Mouse (Mus musculus) stomach, postnatal 0 days (tissue): ENCODE results near the gene Prdx5. TPM values are rescaled to one million over a fixed set of nuclear protein-coding genes. Genes with fewer than 3 reads are reported as not detected.

Experiments used
- ATAC-seq: fragments of 200-750 bp; cut with Nextera tagmentation; 2 replicates; pipeline ENCODE4 v1.8.0; 2017; ENCODE audit not compliant: low FRiP score, low TSS enrichment
- DNase-seq: peaks from one replicate; pipeline ENCODE4 v3.0.0-alpha.2; 2016; ENCODE audit warnings: low spot score
- H3K27ac ChIP-seq: fragments of 300-500 bp; sonication (generic); replicated peaks from 2 replicates; pipeline ENCODE4 v1.5.1; 2014; ENCODE audit warnings: mild to moderate bottlenecking, control low read depth
- H3K27me3 ChIP-seq: fragments of 300-500 bp; sonication (generic); 2 replicates; pipeline ENCODE4 v1.6.1; 2014; ENCODE audit warnings: low read length; ENCODE audit not compliant: control insufficient read depth, insufficient read depth
- H3K36me3 ChIP-seq: fragments of 300-500 bp; sonication (generic); 2 replicates; pipeline ENCODE4 v1.6.1; 2014; ENCODE audit warnings: low read length, mixed read lengths; ENCODE audit not compliant: control insufficient read depth, insufficient read depth
- H3K4me1 ChIP-seq: fragments of 300-500 bp; sonication (generic); replicated peaks from 2 replicates; pipeline ENCODE4 v1.6.1; 2014; ENCODE audit warnings: antibody characterized with exemption; ENCODE audit not compliant: control insufficient read depth, insufficient read depth
- H3K4me2 ChIP-seq: fragments of 300-500 bp; sonication (generic); replicated peaks from 2 replicates; pipeline ENCODE4 v1.6.1; 2014; ENCODE audit warnings: low read depth, mild to moderate bottlenecking, control low read depth, moderate library complexity
- H3K4me3 ChIP-seq: fragments of 300-500 bp; sonication (generic); 2 replicates; pipeline ENCODE4 v1.5.1; 2014; ENCODE audit warnings: low read depth, low read length, control low read depth
- H3K9ac ChIP-seq: fragments of 300-500 bp; sonication (generic); 2 replicates; pipeline ENCODE4 v1.6.1; 2014; ENCODE audit warnings: mild to moderate bottlenecking, low read length, control low read depth, mixed read lengths
- H3K9me3 ChIP-seq: fragments of 300-500 bp; sonication (generic); 2 replicates; pipeline ENCODE4 v1.6.1; 2016; ENCODE audit warnings: low read length; ENCODE audit not compliant: control insufficient read depth
- CTCF ChIP-seq: IDR thresholded peaks from 2 replicates; pipeline ENCODE4 v1.5.1; 2016; ENCODE audit warnings: antibody characterized with exemption, low read depth, mild to moderate bottlenecking, moderate library complexity
- EP300 ChIP-seq: optimal IDR thresholded peaks from 2 replicates; pipeline ENCODE3; 2016; ENCODE audit warnings: antibody characterized with exemption
- WGBS: fragments of 180-500 bp; shearing (Covaris S2); extraction: QIAGEN DNeasy Blood & Tissue Kit; methylation state at CpG from one replicate; pipeline ENCODE4 v1.1.7; 2014; 5-methylcytosine and 5-hydroxymethylcytosine counted together
- microRNA-seq: library from miRNA; unstranded; fragments of <30 nt; microRNA quantifications from one replicate; pipeline ENCODE4, GENCODE M21; 2016
- polyA plus RNA-seq: library from polyadenylated mRNA; unstranded; fragments of >200 nt; fragmentation: Nextera tagmentation; extraction: Ambion mirVana; gene quantifications from 2 replicates; pipeline ENCODE4 v1.2.1, GENCODE M21; 2015

Prdx5 gene
- polyA plus RNA-seq, 1 experiment from 2014 or later = 537 TPM

GRCm38 (mm10) chr19:6857391-6858005 is 52.4 kb downstream of the Prdx5 start:
- 69% methylated on average over 9 of the region's 9 CpGs for WGBS
- Histone ChIP-seq H3K4me1 (no peaks in the 10 kb centered on the region; the same call in 1 of the 2 replicates), H3K27ac (no peak overlapping the region), H3K9me3 (no peaks in the 10 kb centered on the region), H3K9ac (no peak overlapping the region), H3K27me3 (no peaks in the 10 kb centered on the region), H3K36me3 (no peaks in the 10 kb centered on the region), H3K4me2 (no peak overlapping the region), H3K4me3 (no peak overlapping the region)
- no peak for TF ChIP-seq CTCF
- TF ChIP-seq EP300 = no peak
- ATAC-seq (no peak), DNase-seq (no peak)

- Histone ChIP-seq H3K4me1 (no peaks in the 10 kb centered on the region; the same call in 1 of the 2 replicates), H3K9me3 (no peaks in the 10 kb centered on the region), H3K36me3 (no peaks in the 10 kb centered on the region), H3K9ac (no peak overlapping the region), H3K27me3 (no peaks in the 10 kb centered on the region), H3K4me2 (no peak overlapping the region), H3K27ac (no peak overlapping the region), H3K4me3 (no peak overlapping the region)
- 57% methylated on average over 3 of the region's 3 CpGs for WGBS
- ATAC-seq = no peak
- TF ChIP-seq CTCF = no peak
- TF ChIP-seq EP300 = no peak
- DNase-seq = no peak
These were observed 52.9 kb downstream of the Prdx5 start for GRCm38 (mm10) chr19:6857003-6857360.

Small RNAs within 50 kb of the gene (microRNA-seq; reads per million reads assigned to microRNA genes)
- gene Mir6990 = 0.96 reads per million

Other genes with a start within 250 kb of the Prdx5 start
- 34.7 and 34.9 TPM in 2 replicates for gene Rps6ka4, start 69.5 kb downstream of the Prdx5 start, polyA plus RNA-seq
- gene Ccdc88b, start 51.9 kb downstream of the Prdx5 start, polyA plus RNA-seq = 0.34 and 0.45 TPM in 2 replicates
- 75.8 and 85.9 TPM in 2 replicates for gene Trmt112, start 408 bp downstream of the Prdx5 start, polyA plus RNA-seq
- gene Esrra, start 11.7 kb upstream of the Prdx5 start, polyA plus RNA-seq = 20.4 and 20.8 TPM in 2 replicates
- gene Catsperz, start 15.3 kb upstream of the Prdx5 start, polyA plus RNA-seq = 3.7 and 4.5 TPM in 2 replicates
- gene Kcnk4, start 24.4 kb upstream of the Prdx5 start, polyA plus RNA-seq = 0.75 and 0.98 TPM in 2 replicates
- 79.0 and 82.8 TPM in 2 replicates for gene Bad, start 31.8 kb upstream of the Prdx5 start, polyA plus RNA-seq
- gene Gpr137, start 32.4 kb upstream of the Prdx5 start, polyA plus RNA-seq = 24.7 and 28.7 TPM in 2 replicates
- gene Ppp1r14b, start 64.9 kb upstream of the Prdx5 start, polyA plus RNA-seq = 143 and 148 TPM in 2 replicates
- gene Plcb3, start 66.4 kb upstream of the Prdx5 start, polyA plus RNA-seq = 30.0 and 33.2 TPM in 2 replicates
- 130 and 134 TPM in 2 replicates for gene Fkbp2, start 70.4 kb upstream of the Prdx5 start, polyA plus RNA-seq
- gene Vegfb, start 77.5 kb upstream of the Prdx5 start, polyA plus RNA-seq = 26.2 and 28.0 TPM in 2 replicates
- 33.0 and 37.2 TPM in 2 replicates for gene Dnajc4, start 82.5 kb upstream of the Prdx5 start, polyA plus RNA-seq
- 21.1 and 21.2 TPM in 2 replicates for gene Nudt22, start 86.0 kb upstream of the Prdx5 start, polyA plus RNA-seq
- gene Trpt1, start 86.0 kb upstream of the Prdx5 start, polyA plus RNA-seq = 10.0 and 10.1 TPM in 2 replicates
- 7.6 and 8.1 TPM in 2 replicates for gene Fermt3, start 109.4 kb upstream of the Prdx5 start, polyA plus RNA-seq
- 67.9 and 69.7 TPM in 2 replicates for gene Stip1, start 129.9 kb upstream of the Prdx5 start, polyA plus RNA-seq
- gene Macrod1, start 146.7 kb upstream of the Prdx5 start, polyA plus RNA-seq = 16.8 and 20.5 TPM in 2 replicates
- 1.1 and 1.6 TPM in 2 replicates for gene Flrt1, start 195.6 kb upstream of the Prdx5 start, polyA plus RNA-seq